Mouse (Mus musculus) midbrain, embryonic 13.5 days (tissue): ENCODE results near the gene Myl4. TPM values are rescaled to one million over a fixed set of nuclear protein-coding genes. Genes with fewer than 3 reads are reported as not detected.

Source experiments
- polyA plus RNA-seq: library from polyadenylated mRNA; unstranded; fragments of >200 nt; fragmentation: Nextera tagmentation; extraction: Ambion mirVana; gene quantifications from 2 replicates; pipeline ENCODE4 v1.2.1, GENCODE M21; 2015

Gene Myl4
- polyA plus RNA-seq, 1 experiment from 2014 or later: 2.1 TPM

Other genes with a start within 250 kb of the Myl4 start
- 32.1 and 33.8 TPM in 2 replicates for gene Kansl1, start 81.8 kb upstream of the Myl4 start, polyA plus RNA-seq
- 42.9 and 45.3 TPM in 2 replicates for gene Cdc27, start within 50 bp of the Myl4 start, polyA plus RNA-seq
- 0.62 and 0.98 TPM in 2 replicates for gene Itgb3, start 57.3 kb downstream of the Myl4 start, polyA plus RNA-seq
- gene Gm11639, start 135.0 kb downstream of the Myl4 start, polyA plus RNA-seq: 0.01 TPM in 1 of 2 replicates, not detected in the other